Mouse (Mus musculus): Measurements from ENCODE around the gene Clgn.

DNA sequence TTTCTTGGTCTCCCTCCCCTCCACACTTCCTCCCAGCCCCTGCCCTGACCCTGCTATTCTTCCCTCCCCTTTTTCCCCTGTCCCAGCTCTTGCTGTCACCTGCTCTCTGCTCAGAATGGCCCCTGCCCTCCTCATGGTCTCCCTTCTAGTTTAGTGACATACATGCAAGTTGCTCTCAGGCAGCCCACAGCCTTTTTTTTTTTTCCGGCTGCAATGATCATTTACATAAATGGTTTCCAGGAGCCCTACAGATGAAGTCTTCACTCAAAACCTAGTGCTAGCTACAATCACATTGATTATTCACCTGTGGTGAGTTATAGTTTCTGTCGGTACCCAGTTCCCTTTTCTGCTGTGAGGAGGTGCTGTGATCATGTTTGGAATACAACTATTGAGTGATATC, 8.7 kb upstream of the Clgn start:
- TF ChIP-seq CTCF (IDR thresholded peaks at IDR 0.05; ENCODE audit: borderline replicate concordance, control insufficient read depth, extremely low read depth, insufficient read depth, low read length, poor library complexity): no peak
- TF ChIP-seq POLR2A (IDR thresholded peaks at IDR 0.05; ENCODE audit: control insufficient read depth, extremely low read depth, insufficient read depth, low read length, poor library complexity): no peak

Measured in thymus, adult 2 months (tissue).